Mouse (Mus musculus) lung, adult 2 months (tissue): ENCODE measurements around the gene Actr2.

Experiments used
- CTCF ChIP-seq: fragments of 200-500 bp; IDR thresholded peaks from 2 replicates; pipeline ENCODE4 v1.5.1; 2011; ENCODE audit warnings: mild to moderate bottlenecking, low read length, control low read depth; ENCODE audit not compliant: insufficient read depth
- POLR2A ChIP-seq: fragments of 200-500 bp; IDR thresholded peaks from 2 replicates; pipeline ENCODE4 v1.6.1; 2011; ENCODE audit warnings: low read depth, mild to moderate bottlenecking, control low read depth, low read length, borderline replicate concordance; ENCODE audit errors: extremely low read depth

DNA sequence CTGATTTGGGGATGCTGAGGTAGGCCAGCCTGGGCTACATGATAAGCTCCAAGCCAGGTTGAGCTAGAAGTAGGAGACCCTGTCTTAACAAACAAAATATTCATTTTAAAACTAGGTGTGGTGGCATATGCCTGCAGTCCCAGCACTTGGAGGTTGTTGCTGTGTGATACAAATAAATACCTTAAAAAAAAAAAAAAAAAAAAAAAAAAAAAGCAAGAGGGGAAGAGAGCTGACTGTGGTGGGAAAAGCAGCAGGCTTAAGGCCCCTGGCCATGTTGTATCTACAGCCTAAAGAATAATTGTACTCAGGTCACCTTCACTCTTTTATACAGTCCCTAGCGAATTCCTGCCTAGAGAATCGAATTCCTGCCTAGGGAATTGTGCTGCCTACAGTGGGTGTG, 93.8 kb downstream of the Actr2 start:
- TF ChIP-seq CTCF (no peak), POLR2A (no peak)
